Mouse (Mus musculus): ENCODE results near the gene Pcdh7.

GRCm38 (mm10) chr5:57810641-57811040 lies 92.9 kb downstream of the Pcdh7 start:
- no peak for TF ChIP-seq CTCF (IDR thresholded peaks at IDR 0.05; ENCODE audit: low read depth)
- no peak for TF ChIP-seq EP300 (IDR thresholded peaks at IDR 0.05; ENCODE audit: low read depth)

Measured in heart, postnatal 0 days (tissue).